Mouse (Mus musculus) limb, embryonic 14.5 days (tissue): Measurements from ENCODE around the gene Slc20a1. TPM values are rescaled to one million over a fixed set of nuclear protein-coding genes. Genes with fewer than 3 reads are reported as not detected.

Experiments
- ATAC-seq: fragments of 200-750 bp; cut with Nextera tagmentation; 2 replicates; pipeline ENCODE4 v1.8.0; 2017; ENCODE audit warnings: low read depth, moderate number of reproducible peaks, moderate TSS enrichment; ENCODE audit not compliant: low FRiP score
- DNase-seq: peaks from one replicate; pipeline ENCODE4 v3.0.0-alpha.2; 2015; ENCODE audit warnings: low spot score
- H3K27ac ChIP-seq: fragments of 300-500 bp; sonication (generic); replicated peaks from 2 replicates; pipeline ENCODE4 v1.5.1; 2014; ENCODE audit warnings: low read depth, mild to moderate bottlenecking, low read length, moderate library complexity, mixed read lengths
- H3K27me3 ChIP-seq: fragments of 300-500 bp; sonication (generic); 2 replicates; pipeline ENCODE4 v1.6.1; 2014; ENCODE audit warnings: low read length, mixed read lengths; ENCODE audit not compliant: control insufficient read depth, insufficient read depth
- H3K36me3 ChIP-seq: fragments of 300-500 bp; sonication (generic); 2 replicates; pipeline ENCODE4 v1.6.1; 2014; ENCODE audit warnings: mild to moderate bottlenecking, low read length, moderate library complexity, mixed read lengths; ENCODE audit not compliant: control insufficient read depth, insufficient read depth
- H3K4me1 ChIP-seq: fragments of 300-500 bp; sonication (generic); 2 replicates; pipeline ENCODE4 v1.6.1; 2014; ENCODE audit warnings: antibody characterized with exemption, low read length, mixed read lengths; ENCODE audit not compliant: control insufficient read depth, insufficient read depth
- H3K4me2 ChIP-seq: fragments of 300-500 bp; sonication (generic); replicated peaks from 2 replicates; pipeline ENCODE4 v1.6.1; 2014; ENCODE audit warnings: low read depth, mild to moderate bottlenecking, low read length, moderate library complexity; ENCODE audit not compliant: severe bottlenecking
- H3K4me3 ChIP-seq: fragments of 300-500 bp; sonication (generic); replicated peaks from 2 replicates; pipeline ENCODE4 v1.5.1; 2014; ENCODE audit warnings: low read length
- H3K9ac ChIP-seq: fragments of 300-500 bp; sonication (generic); 2 replicates; pipeline ENCODE4 v1.6.1; 2014; ENCODE audit warnings: mild to moderate bottlenecking, low read depth, low read length, moderate library complexity; ENCODE audit not compliant: severe bottlenecking
- H3K9me3 ChIP-seq: fragments of 300-500 bp; sonication (generic); 2 replicates; pipeline ENCODE4 v1.6.1; 2016; ENCODE audit warnings: low read length; ENCODE audit not compliant: control insufficient read depth
- POLR2A ChIP-seq: fragments of 200-500 bp; IDR thresholded peaks from 2 replicates; pipeline ENCODE4 v1.8.0; 2012; ENCODE audit warnings: inconsistent platforms, mild to moderate bottlenecking, moderate library complexity, borderline replicate concordance; ENCODE audit not compliant: insufficient read depth, insufficient read length; ENCODE audit errors: extremely low read depth
- WGBS: fragments of 180-500 bp; shearing (Covaris S2); extraction: QIAGEN DNeasy Blood & Tissue Kit; methylation state at CpG from one replicate; pipeline ENCODE4 v1.1.7; 2014; 5-methylcytosine and 5-hydroxymethylcytosine counted together
- polyA plus RNA-seq, 2 experiments: library from polyadenylated mRNA; depleted of rRNA in 1 of 2; stranded (reverse) in 1 of 2; unstranded in 1 of 2; fragments of >200 nt; fragmentation: Nextera tagmentation in 1 of 2; extraction: Ambion mirVana in 1 of 2; gene quantifications; 2 replicates each; pipeline versions ENCODE4 v1.2.1 to v1.2.3; 2012 to 2014

Gene Slc20a1
- polyA plus RNA-seq, 2 experiments = 28.7 to 40.8 TPM

- Histone ChIP-seq H3K4me3 (no peak overlapping the region), H3K27me3 (no peaks in the 10 kb centered on the region), H3K4me1 (no peaks in the 10 kb centered on the region), H3K27ac (no peak overlapping the region), H3K9me3 (no peaks in the 10 kb centered on the region), H3K9ac (no peak overlapping the region), H3K4me2 (no peak overlapping the region), H3K36me3 (no peaks in the 10 kb centered on the region)
- no peak for TF ChIP-seq POLR2A
- 66% methylated on average over 9 of the region's 9 CpGs for WGBS
- DNase-seq (no peak), ATAC-seq (no peak)
These were observed 22.6 kb downstream of the Slc20a1 start for GRCm38 (mm10) chr2:129221097-129221632.

- no peaks in the 10 kb centered on the region for H3K4me1 ChIP-seq
- ATAC-seq = no peak
- H3K36me3 ChIP-seq = no peaks in the 10 kb centered on the region
- H3K27me3 ChIP-seq = no peaks in the 10 kb centered on the region
- H3K9me3 ChIP-seq = no peaks in the 10 kb centered on the region
- no peak overlapping the region for H3K27ac ChIP-seq
- no peak for TF ChIP-seq POLR2A
- H3K9ac ChIP-seq = no peak overlapping the region
- WGBS = 64% methylated on average over 4 of the region's 4 CpGs
- no peak overlapping the region for H3K4me2 ChIP-seq
- H3K4me3 ChIP-seq = no peak overlapping the region
- no peak for DNase-seq
These were observed 25.6 kb downstream of the Slc20a1 start for GRCm38 (mm10) chr2:129224178-129224577.

- DNase-seq = no peak
- no peak for ATAC-seq
- no peaks in the 10 kb centered on the region for H3K9me3 ChIP-seq
- H3K9ac ChIP-seq = no peak overlapping the region
- no peak for TF ChIP-seq POLR2A
- no peak overlapping the region for H3K4me2 ChIP-seq
- H3K27ac ChIP-seq = no peak overlapping the region
- no peaks in the 10 kb centered on the region for H3K4me1 ChIP-seq
- 88% methylated on average over 17 of the region's 17 CpGs for whole genome bisulfite sequencing
- H3K4me3 ChIP-seq = no peak overlapping the region
- no peaks in the 10 kb centered on the region for H3K27me3 ChIP-seq
- no peaks in the 10 kb centered on the region for H3K36me3 ChIP-seq
These were observed 26.8 kb downstream of the Slc20a1 start for GRCm38 (mm10) chr2:129225251-129225819.

- Histone ChIP-seq H3K4me2 (no peak overlapping the region), H3K27ac (no peak overlapping the region), H3K9me3 (no peaks in the 10 kb centered on the region), H3K4me1 (no peaks in the 10 kb centered on the region), H3K4me3 (no peak overlapping the region), H3K36me3 (no peaks in the 10 kb centered on the region), H3K27me3 (no peaks in the 10 kb centered on the region), H3K9ac (no peak overlapping the region)
- WGBS = 76% methylated on average over 11 of the region's 11 CpGs
- DNase-seq (no peak), ATAC-seq (no peak)
- no peak for TF ChIP-seq POLR2A
These were observed 27.8 kb downstream of the Slc20a1 start for GRCm38 (mm10) chr2:129226296-129226851.

GRCm38 (mm10) chr2:129227011-129227529, 28.5 kb downstream of the Slc20a1 start:
- no peaks in the 10 kb centered on the region for H3K27me3 ChIP-seq
- H3K9me3 ChIP-seq = no peaks in the 10 kb centered on the region
- H3K4me3 ChIP-seq = no peak overlapping the region
- H3K27ac ChIP-seq = no peak overlapping the region
- DNase-seq = no peak
- H3K4me2 ChIP-seq = no peak overlapping the region
- no peak for ATAC-seq
- H3K4me1 ChIP-seq = no peaks in the 10 kb centered on the region
- no peak for TF ChIP-seq POLR2A
- H3K36me3 ChIP-seq = no peaks in the 10 kb centered on the region
- no peak overlapping the region for H3K9ac ChIP-seq
- 78% methylated on average over 7 of the region's 7 CpGs for WGBS
